Comparison of ENCODE assay signal across 27 mouse cellular contexts in genomic region chr13:96166593-96166992, GRCm38 (mm10).
"Had no signal": no experiment of that assay in that cellular context is flagged by ENCODE, and none has a peak within 500 bp of the region (broad histone marks: within the 10 kb centered on the region; RNA-seq: fewer than 3 reads in every experiment).

No protein-coding gene starts in this region.

- H3K27me3 ChIP-seq: heart, embryonic 12.5 days; hindbrain, embryonic 12.5 days; intestine, embryonic 15.5 days; limb, embryonic 12.5 days; liver, embryonic 13.5 days; liver, embryonic 15.5 days had no signal

- ATAC-seq: hindbrain, embryonic 16.5 days; inflammation-experienced regulatory T-cells, adult 6 months; intestine, embryonic 15.5 days; intestine, postnatal 0 days had no signal

- H3K4me3 ChIP-seq: gastrocnemius, adult 2 months; heart, embryonic 10.5 days; heart, embryonic 12.5 days; hindbrain, embryonic 10.5 days; hindbrain, embryonic 12.5 days; intestine, embryonic 15.5 days; layer of hippocampus, adult 2 months; left cerebral cortex, adult 2 months; limb, embryonic 10.5 days; limb, embryonic 12.5 days; liver, embryonic 13.5 days; liver, embryonic 15.5 days had no signal

- H3K4me1 ChIP-seq: heart, embryonic 10.5 days; heart, embryonic 12.5 days; hindbrain, embryonic 10.5 days; limb, embryonic 10.5 days; liver, embryonic 13.5 days; liver, embryonic 15.5 days had no signal

- DNase-seq: gastrocnemius, adult 2 months; gastrocnemius, postnatal 10 days; gastrocnemius, postnatal 25 days; heart, adult 18-20 months; heart, postnatal 10 days; heart, postnatal 4 days; kidney, adult 18-20 months; kidney, adult 8-10 months; kidney, postnatal 10 days; kidney, postnatal 25 days; kidney, postnatal 4 days; liver; liver, embryonic 13.5 days had no signal

- H3K36me3 ChIP-seq: heart, embryonic 10.5 days; heart, embryonic 12.5 days; hindbrain, embryonic 10.5 days; hindbrain, embryonic 12.5 days; intestine, embryonic 15.5 days; limb, embryonic 10.5 days; limb, embryonic 12.5 days; liver, embryonic 13.5 days; liver, embryonic 15.5 days had no signal

- H3K9me3 ChIP-seq: heart, embryonic 10.5 days; heart, embryonic 12.5 days; hindbrain, embryonic 10.5 days; hindbrain, embryonic 12.5 days; intestine, embryonic 15.5 days; limb, embryonic 10.5 days; limb, embryonic 12.5 days; liver, embryonic 13.5 days; liver, embryonic 15.5 days had no signal

- H3K27ac ChIP-seq: gastrocnemius, adult 2 months; heart, embryonic 10.5 days; hindbrain, embryonic 10.5 days; hindbrain, embryonic 12.5 days; hindbrain, embryonic 14.5 days; intestine, embryonic 15.5 days; layer of hippocampus, adult 2 months; left cerebral cortex, adult 2 months; limb, embryonic 10.5 days; limb, embryonic 12.5 days; liver, embryonic 13.5 days; liver, embryonic 15.5 days had no signal
